Mouse (Mus musculus) T-cell, adult 2 months (primary cell): ENCODE results near the gene Trpm1.
"Not testable (repeated sequence)": the region's sequence is repeated elsewhere in the genome, so short reads cannot be mapped to it uniquely, and the experiment has no call there.

Experiments used
- DNase-seq: peaks from one replicate; pipeline ENCODE4 v3.0.0; 2022; ENCODE audit warnings: low spot score

Gene Trpm1

DNA sequence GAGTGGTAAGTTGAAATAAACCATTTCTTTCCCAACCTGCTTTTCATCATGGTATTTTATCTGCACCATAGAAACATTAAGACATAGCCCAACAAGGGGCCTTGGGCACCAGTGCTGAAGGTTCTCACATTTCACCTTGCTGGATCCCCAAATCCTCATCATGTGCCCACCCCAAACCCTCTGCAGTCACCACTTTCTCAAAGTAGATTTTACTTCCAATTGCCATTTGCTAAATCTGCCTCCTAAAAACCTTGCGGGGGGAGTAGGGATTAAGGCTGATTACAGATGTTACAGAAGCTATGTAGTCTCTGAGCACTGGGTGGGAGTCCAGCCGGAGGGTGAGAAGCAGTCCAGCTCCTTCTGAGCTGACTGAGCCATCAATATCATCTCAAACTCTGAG is at the start of gene Trpm1:
TSS of gene Trpm1 (plus strand) at position 301 of the 400 bp plus-strand sequence.
- DNase-seq, result no peak

DNA sequence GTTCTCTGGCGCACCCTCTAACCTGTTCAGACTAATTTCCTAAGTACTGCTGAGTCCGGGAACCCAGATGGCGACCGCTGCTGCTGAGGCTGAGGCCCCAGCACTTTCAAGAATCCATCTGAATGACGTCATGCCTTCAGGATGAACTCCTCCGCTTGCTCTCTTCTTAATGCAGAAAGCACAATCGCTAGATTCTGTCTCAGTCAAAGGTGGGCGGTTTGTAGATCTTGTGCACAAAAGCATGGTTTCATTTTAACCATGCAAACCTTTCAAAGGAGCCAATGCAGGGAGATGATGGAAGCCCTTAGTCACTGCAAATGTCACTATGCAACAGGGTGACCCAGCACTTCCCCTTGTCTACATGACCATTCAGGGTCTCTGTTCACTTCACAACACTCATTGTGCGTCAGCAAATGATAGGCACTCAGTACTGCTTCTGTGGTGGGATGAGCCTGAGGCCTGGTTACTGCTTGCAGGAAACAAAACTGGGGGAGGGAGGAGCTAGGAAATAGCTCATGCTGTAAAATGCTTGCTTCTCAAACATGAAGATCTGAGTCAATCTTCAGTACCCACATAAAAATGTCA is 31.4 kb upstream of the Trpm1 start:
- DNase-seq, result peak; percentile 69

DNA sequence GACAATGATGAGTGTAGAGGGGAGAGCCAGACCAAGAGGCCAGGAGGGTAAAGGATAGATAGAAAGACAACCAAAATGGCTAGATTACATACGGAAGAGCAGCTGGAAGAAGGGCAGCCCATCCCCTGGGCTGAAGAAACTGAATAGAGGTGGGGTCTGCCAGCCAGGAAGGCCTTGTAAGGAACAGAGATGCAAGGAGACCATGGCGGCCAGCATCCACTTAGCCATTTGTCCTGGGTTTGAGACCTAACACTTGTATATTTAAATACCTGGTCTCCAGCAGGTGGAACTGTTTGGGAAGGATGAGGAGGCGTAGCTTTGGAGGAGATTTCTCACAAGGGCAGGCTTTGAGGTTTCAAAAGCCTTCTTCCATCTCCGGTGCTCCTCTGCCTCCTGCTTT is 29.9 kb upstream of the Trpm1 start:
- no peak for DNase-seq

DNA sequence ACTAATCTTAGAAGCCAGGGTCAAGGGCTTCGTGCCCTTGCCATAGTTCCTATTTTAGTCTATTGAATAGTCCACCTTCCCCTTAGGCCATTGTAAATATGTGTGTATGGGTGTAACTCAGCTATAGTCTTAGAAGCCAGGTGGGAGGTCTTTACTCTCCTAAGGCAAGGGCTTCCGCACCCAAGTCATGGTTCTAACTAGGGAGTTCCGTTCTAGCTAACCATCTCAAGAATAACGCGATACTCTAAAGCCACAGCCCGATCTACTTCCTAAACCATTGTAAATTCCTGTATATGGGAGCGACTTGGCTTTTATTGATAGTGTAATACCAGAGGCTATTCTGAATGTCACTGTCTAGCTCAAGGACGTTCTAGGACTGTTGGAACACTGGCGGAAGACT is 27.6 kb upstream of the Trpm1 start:
- not testable (repeated sequence) for DNase-seq

DNA sequence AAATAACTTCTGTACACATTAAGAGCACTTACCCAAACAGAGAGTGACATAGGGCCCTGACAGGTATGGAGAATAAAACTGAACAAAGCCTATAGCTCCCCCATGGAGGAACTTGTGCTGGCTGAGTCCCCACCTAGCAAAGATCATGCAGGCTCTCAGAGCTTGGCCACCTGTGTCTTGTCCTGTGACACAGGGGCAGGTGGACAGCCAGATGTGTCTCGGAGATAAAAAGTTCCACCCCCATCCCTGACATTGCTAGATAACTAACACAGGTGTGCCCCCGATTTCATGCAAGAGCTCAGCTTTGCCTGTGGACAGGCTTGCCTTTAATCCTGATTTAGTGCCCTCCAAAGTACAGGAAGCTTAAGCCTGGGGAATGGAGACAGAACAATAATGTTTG is 13.8 kb upstream of the Trpm1 start:
- no peak for DNase-seq

DNA sequence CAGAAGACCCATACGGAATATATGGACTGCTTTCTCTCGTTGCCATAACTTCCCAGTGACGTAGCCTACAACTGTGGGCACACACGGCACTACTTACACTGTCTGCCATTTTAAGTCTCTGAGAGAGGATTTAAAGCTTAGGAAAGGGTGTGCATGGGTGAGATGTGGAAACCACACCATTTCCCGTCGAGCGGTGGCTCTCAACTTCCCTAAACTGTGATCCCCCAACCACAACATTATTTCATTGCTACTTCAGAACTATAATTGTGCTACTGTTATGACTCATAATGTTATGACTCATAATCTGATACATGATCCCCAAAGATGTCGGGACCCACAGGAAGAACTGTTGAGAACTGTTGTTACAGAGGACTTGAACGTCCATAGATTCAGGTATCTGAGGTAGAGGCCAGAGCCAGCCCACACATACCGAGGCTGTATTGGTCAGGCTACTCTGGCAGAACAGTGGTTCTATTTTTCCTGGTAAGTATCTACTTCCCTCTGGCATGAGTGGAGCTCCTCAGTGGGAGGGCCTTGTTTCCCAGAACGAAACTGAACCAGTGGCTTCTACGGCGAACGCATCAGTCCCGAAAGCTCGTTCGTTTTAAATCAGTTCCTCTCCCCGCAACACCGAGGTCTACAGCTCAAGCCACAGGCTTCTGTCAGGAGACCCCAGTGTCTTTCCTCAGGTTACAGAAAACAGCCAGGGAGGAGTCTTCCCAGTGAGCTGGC is 12.2 kb upstream of the Trpm1 start:
- DNase-seq, result peak; percentile 79

DNA sequence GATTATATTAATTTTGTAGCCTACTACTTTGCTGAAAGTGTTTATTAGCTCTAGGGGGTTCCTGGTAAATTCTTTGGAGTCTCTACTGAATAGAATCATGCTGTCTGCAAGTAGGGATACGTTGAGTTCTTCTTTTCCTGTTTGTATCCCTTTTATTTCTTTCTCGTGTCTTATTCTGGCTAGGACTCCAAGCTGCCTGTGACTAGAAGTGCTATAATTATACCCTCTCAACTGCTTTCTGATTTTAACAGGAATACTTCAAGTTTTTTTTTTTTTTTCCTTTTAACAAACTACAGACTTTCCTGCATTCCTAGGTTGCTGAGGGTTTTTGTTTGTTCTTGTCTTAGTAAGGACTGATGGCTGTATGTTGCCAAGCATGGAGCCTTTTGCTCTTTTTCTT is 4.3 kb upstream of the Trpm1 start:
- no peak for DNase-seq

DNA sequence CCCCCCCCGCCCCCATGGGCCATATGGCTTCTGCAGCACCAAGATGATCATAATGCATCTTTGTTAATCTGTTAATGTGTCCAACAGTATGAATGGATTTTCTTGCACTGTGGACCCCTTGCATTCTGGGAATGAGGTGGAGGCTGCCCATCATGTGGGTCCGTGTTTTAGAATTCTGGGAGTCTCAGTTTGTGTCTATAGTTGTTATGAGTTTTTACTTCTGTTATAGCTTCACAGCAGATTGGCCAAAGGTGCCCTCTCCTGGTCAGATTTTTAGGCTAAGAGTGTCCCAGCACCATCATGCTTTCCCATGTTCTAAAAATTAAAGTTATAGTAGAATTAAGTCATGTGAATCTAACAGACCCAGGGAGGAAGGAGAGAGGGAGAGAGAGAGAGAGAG is 3.9 kb upstream of the Trpm1 start:
- DNase-seq, result no peak

DNA sequence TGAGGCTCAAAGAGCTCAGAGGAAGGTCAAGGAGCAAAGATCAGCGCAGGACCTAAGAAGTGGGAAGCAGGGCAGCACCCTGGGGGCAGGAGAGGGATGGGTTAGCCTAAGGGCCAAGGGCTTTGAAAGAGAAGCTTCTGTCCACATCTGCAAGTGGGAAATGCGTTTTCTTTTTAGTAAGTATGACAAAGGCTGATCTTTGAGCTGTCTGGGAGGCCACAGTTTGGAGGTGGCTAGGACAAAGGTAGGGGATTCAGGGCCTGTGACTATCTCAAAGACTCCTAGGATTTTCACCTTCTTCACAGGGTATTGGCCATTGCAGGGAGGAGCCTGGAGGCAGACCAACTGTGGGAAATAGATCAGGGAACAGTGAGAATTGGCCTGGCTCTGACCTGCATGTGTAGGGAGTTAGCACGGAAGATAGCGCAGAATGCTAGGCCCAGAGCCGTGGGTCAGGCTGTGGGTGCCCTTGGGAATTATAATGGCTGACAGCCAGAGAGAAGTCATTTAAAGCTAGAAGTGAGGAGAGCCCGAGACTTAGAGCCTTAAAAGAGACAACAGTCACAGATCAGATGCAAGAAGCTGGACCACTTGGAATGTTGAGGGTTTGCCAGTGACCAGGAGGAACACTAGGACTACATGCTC is 3.1 kb upstream of the Trpm1 start:
- DNase-seq, result no peak

DNA sequence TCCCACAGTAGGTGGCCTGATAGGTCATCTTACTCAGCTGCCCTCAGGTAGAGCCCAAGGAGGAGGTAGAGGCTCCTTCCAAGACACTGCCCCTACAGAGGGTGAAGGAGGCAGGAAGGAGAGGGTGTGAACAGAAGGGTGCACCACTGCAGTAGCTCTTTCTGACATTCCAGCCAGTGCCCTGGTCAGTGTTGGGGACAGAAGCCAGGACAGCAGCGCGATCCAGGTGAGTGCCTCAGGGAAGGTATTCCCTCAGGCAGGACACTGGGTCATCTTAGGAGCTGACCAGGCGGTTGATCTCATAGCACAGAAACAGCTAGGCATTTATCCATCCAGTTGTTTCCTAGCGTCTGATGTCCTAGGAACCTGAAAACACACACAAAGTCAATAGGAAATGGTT is 1.6 kb downstream of the Trpm1 start:
- DNase-seq, result no peak

DNA sequence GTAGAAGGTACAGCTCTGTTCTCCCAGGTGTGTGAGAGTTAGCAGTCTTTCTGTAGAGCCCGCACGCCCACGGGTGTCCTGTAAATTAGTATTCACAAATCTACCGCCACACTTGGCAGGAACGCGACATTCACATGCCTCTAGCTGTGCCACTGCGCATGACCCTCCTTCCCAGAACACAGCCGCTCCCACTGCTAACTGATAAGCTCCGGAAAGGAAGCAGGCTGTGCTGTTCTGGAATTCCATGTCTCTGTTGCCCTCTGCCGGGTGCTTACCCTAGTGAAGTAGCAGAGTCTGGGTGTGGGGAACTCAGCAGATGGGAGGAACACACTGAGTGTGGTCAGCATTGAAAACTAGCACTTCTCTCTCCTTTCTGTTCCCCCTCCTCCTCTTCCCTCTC is 2.1 kb downstream of the Trpm1 start:
- peak; percentile 16 for DNase-seq

DNA sequence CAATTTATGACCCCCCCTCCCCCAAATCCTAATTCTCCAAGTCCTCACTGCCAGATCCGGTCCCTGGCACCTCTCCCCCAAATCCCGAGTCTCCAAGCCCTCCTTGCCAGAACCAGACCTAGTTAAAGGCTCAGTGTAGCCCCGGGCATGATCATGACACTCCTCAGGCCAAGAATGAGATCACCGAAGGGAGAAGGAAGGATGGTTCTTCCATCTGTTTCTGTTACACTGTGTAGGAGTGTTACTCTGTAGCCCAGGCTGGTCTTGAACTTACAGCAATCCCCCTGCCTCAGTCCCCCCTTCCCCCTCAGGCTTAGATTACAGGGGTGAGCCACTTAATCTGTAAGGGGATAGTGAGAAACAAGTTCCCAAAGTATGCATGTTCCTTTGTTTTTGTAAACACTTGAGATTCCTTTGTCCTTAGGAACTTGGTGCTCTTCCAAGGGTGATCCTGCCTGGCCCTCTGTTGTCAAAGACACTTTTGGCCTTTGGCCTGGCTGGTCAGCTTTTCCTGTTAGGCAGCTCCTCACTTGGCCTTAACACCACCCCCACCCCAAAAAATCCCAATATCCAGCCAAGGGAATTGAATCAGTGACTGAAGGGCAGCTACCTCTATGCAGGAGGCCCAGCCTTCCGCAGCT is 2.8 kb downstream of the Trpm1 start:
- no peak for DNase-seq

DNA sequence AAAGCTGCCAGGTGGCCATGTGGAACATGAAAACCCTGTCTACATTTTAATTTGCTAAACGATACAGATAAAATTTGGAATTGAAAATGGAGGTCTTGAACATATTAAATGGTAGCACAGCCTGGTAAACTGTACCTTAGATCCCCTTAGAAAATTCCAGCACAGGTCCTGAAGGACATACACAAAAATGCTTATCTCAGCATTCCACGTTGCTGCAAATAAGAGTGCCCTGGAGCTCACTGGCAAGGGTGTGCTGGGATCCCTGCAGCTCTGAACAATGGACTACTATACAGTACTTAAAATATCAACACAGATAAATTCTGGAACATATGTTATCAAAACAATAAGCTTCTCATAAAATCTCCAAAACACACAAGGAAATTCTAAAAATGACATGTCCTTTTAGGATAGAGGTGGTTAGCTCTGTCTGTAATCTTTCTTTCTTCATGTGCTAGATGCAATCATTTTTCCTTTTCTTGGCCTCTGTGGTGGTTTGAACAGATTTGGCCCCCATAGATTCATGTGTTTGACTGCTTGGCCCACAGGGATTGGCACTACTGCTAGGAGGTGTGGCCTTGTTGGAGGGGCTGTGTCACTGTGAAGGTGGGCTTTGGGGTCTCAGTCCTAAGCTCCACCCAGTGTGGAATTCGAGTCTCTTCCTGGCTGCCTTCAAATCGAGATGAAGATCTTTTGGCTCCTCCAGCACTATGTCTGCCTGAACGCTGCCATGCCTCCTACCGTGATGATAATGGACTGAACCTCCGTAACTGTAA is 3.5 kb downstream of the Trpm1 start:
- no peak for DNase-seq

DNA sequence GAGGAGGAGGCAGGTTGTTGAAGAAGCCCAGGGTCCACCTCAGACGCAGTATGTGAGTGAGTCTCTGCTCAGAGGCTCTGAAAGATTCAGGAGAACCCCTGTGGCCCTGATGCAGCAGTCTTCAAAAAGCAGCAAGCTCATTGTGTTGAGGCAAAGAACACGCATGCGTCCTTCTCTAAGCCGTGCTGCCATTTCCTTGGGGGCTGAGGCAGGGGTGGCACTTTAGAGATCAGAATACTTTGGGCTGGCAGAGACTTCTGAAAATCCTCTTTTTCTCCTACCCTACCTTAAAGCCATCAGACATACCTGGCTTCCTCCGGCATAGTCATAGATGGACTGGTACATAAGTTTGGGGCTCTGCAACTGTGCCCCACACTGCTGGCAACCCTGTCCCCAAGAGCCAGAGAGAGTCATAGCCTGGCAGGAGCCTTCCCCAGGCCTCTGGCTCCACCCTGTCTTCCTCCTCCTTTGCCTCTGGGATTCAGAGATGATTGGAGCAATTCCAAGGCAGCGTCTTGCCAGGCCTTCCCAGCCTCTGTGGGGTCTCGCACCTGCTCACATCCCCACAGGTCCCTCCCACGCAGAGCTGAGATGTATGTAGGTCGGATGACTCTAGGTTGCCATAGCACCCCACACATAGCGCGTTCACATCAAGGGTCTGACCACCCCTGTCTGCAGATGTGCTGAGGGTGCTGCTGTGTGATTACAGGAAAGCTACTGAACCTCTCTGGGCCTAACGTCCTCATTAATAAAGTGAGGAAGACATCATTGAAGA is 4.8 kb downstream of the Trpm1 start:
- peak; percentile 58 for DNase-seq

DNA sequence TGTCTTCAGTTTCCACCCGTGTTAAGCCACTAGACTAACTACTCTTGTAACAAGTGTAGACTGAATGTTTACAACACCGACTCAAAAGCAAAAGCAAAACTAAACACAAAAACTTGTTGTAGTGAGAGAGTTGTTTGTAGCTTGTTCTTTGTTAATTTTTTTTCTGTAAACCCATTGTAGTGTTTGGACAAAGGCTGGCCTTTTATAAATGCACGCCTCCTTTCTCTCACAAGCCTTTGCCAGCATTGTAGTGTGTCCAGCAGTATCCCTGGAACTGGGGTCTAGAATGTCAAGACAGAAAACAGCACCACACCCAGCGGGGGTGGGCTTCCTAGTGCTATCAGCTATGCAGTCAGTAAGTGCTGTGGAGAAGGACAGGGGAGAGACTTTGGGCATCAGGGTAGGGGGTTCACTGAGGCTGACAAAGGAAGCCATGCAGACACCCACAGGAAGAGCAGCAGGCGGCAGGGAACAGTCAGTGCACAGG is 5.5 kb downstream of the Trpm1 start:
- no peak for DNase-seq

DNA sequence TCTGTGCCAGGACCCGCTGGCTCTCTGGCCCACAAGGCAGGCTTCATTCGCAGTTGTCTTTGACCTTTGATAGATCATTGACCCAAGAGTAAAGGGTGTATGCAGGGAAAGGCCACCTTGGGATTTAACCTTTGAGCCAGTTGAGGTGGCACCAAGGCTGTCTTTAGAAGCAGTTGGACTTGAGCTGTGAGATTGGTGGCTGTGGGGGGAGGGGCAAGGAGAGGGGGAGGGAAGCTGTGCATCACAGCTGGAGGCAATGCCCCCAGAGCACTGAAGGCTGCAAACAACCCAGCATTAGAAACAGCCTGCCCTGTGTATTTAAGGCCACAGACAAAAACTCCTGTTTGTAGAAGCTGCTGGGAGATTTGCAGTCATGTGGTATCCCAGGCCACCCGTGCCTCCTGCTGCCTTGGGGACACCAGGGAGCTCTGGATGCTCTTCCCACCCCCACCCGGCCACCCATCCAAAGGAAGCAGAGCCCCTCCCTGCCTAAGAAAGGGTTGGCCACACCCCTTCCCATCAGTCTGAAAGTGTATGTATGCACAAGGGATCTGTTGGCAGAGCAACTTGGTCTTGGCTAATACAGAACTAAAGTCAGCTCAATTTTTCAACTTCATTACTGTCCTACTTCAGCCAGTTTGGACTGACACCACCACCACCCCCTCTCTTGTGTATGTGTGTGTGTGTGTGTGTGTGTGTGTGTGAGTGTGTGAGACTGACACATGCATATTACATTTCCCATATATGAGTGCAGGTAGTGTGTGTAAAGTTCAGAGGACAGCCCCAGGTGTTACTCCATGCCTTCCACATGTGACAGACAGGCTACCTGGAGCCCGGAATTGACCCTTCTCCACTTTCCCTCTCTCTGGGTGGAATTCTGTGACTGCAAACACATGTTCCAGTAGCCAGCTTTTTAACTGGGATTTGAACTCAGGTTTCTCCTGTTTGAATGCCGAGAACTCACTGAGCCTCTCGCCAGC is 6.3 kb downstream of the Trpm1 start:
- DNase-seq, result no peak

DNA sequence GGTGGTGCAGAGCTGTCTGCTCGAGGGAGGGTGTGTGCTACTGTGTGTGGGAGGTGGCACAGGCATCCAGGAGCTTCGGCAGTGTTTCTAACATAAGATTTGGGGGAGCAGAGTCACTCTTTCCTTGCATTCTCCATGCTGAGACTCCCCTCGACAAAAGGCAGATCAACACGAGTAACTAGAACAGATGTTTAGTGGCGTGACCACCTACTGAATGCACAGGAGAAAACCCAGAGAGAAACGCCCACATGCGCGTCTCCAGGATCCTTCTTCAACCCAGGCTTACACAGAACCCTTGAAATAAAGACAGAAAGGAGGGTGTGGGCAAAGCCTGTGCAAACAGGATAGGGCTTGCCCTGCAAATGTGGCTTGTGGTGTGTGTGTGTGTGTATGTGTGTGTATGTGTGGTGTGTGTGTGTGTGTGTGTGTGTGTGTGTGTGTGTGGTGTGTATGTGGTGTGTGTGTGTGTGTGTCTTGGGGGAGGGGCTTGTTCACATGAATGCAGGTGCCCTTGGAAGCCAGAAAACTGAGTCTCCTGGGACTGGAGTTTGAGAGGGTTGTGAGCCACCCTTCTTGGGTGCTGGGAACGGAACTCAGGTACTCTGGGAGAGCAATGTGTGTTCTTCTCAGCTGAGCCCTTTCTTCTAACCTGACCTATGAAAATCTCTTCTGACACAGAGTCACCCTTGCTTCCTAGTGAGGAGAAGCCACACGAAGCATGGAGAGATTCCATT is 7.3 kb downstream of the Trpm1 start:
- peak; percentile 72 for DNase-seq

DNA sequence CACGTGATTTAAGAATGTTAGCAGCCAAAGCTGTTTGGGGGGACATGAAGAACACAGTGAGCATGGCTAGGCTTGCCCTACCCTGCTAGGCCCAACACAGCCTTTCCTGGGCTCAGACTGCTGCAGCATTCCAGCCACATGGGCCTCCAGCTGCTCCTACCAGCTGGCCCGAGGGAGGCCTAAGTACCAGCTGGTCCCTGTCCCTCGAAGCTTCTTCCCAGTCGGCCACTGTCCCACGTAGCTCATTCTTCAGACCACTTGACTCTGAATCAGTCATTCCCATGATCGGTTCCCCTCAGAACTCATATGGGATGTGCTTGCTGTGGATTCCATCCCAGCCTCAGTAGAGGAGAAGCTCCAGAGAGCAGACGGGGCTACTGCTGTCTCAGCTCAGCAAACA is 8.4 kb downstream of the Trpm1 start:
- DNase-seq, result no peak

DNA sequence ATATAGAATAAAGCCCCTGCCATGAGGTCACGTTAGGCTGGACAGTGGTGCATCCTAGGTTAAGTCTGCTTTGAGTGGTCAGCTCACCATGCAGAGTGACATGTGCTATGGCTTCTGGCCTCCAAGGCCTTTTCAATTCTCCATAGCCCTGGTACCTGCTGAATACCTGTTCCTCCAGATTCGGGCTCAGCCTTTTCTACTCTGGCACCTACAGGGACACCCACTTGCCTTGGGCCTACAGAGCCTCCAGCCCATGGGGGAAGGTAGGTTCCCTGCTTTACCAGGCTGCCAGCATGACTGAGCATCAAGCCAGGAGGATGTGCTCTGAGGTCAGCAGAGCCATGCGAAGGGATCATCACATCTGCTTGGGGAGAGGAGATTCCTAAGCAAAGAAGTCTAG is 9.5 kb downstream of the Trpm1 start:
- DNase-seq, result no peak
